Mouse (Mus musculus) telencephalon, adult 2 months (tissue): ENCODE results near the gene Stt3a.

Experiments
- DNase-seq: peaks from one replicate; pipeline ENCODE4 v3.0.0-alpha.2; 2011; ENCODE audit warnings: low read depth, low spot score

Stt3a gene

DNA sequence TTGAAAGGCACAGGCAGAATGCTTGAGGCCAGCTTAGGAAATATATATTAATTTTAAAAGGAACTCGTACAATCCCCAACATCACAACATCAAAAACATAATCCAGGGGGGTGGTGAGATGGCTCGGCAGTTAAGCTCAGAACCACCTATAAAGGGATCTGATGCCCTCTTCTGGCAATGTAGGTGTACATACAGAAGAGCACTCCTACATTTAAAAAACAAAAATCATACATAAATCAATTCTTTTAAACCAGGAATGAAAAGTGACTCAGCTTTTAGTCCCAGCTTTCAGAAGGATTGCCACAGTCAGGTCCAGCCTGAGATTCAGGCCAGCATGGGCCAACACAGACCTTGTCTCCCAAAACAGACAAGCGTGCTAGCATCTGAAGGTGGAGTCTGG, 50.9 kb downstream of the Stt3a start:
- no peak for DNase-seq

GRCm38 (mm10) chr9:36707304-36707703, 60.2 kb downstream of the Stt3a start:
- DNase-seq: no peak

DNA sequence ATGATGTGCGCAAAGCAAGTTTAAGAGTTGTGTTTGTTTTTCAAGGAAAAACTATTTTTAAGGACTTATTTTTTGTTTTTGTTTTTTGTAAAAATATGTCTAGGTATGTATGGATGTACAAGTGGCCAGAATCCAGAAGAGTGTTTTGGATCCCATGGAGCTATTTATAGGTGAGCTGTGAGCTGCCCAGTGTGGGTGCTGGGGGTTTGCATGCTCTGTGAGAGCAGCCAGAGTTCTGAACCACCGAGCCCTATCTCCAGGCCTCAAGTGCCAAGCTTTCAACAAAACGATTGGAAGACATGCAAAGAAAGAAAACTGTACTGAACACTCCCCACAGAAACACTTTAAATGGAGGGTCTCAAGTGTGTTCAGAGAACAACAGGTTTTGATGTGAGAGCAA, 61.6 kb downstream of the Stt3a start:
- DNase-seq: no peak

GRCm38 (mm10) chr9:36694276-36694675, 73.2 kb downstream of the Stt3a start:
- no peak for DNase-seq

GRCm38 (mm10) chr9:36692920-36693319, 74.6 kb downstream of the Stt3a start, which contains the start of gene Acrv1:
TSS of gene Acrv1 (plus strand) at chr9:36693220.
- DNase-seq: no peak

DNA sequence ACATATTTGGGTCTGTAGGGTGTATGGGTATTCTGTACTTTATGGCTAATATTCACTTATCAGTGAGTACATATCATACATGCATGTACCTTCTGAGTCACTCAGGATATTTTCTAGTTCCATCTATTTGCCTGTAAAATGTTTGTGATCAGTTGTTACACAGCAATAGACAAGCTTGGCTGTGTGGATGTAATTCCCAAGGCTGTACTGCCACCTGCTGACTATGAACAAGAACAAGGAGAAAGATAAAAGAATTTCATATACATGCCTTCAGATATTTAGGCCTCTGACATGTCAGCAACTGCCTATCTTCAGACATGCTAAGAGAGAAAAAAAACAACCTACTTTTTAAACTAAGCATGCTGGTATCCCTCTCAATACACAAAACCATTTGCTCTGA, 80.2 kb downstream of the Stt3a start:
- no peak for DNase-seq

GRCm38 (mm10) chr9:36681424-36681823, 86.1 kb downstream of the Stt3a start:
- no peak for DNase-seq
